Mouse (Mus musculus) kidney, embryonic 14.5 days (tissue): ENCODE results near the gene Micu1. TPM values are rescaled to one million over a fixed set of nuclear protein-coding genes. Genes with fewer than 3 reads are reported as not detected.

Experiments used
- ATAC-seq: fragments of 200-750 bp; cut with Nextera tagmentation; 2 replicates; pipeline ENCODE4 v1.8.0; 2017; ENCODE audit warnings: moderate number of reproducible peaks, mild to moderate bottlenecking, moderate TSS enrichment, moderate library complexity; ENCODE audit not compliant: low FRiP score, low TSS enrichment
- H3K27ac ChIP-seq: fragments of 300-500 bp; sonication (generic); 2 replicates; pipeline ENCODE4 v1.5.1; 2014; ENCODE audit warnings: low read depth, mild to moderate bottlenecking, low read length, moderate library complexity, mixed read lengths
- H3K27me3 ChIP-seq: fragments of 300-500 bp; sonication (generic); 2 replicates; pipeline ENCODE4 v1.6.1; 2014; ENCODE audit warnings: mild to moderate bottlenecking, low read length; ENCODE audit not compliant: control insufficient read depth, insufficient read depth
- H3K36me3 ChIP-seq: fragments of 300-500 bp; sonication (generic); 2 replicates; pipeline ENCODE4 v1.6.1; 2014; ENCODE audit warnings: low read length, mixed read lengths; ENCODE audit not compliant: control insufficient read depth, insufficient read depth
- H3K4me1 ChIP-seq: fragments of 300-500 bp; sonication (generic); 2 replicates; pipeline ENCODE4 v1.6.1; 2014; ENCODE audit warnings: low read length, mixed read lengths; ENCODE audit not compliant: control insufficient read depth, insufficient read depth
- H3K4me2 ChIP-seq: fragments of 300-500 bp; sonication (generic); replicated peaks from 2 replicates; pipeline ENCODE4 v1.6.1; 2014; ENCODE audit warnings: low read depth, mild to moderate bottlenecking, low read length
- H3K4me3 ChIP-seq: fragments of 300-500 bp; sonication (generic); 2 replicates; pipeline ENCODE4 v1.5.1; 2014; ENCODE audit warnings: mild to moderate bottlenecking, low read length
- H3K9ac ChIP-seq: fragments of 300-500 bp; sonication (generic); 2 replicates; pipeline ENCODE4 v1.6.1; 2014; ENCODE audit warnings: low read depth, mild to moderate bottlenecking, low read length, moderate library complexity
- H3K9me3 ChIP-seq: fragments of 300-500 bp; sonication (generic); 2 replicates; pipeline ENCODE4 v1.6.1; 2016; ENCODE audit warnings: low read length; ENCODE audit not compliant: control insufficient read depth
- WGBS: fragments of 180-500 bp; shearing (Covaris S2); extraction: QIAGEN DNeasy Blood & Tissue Kit; methylation state at CpG from one replicate; pipeline ENCODE4 v1.1.7; 2014; 5-methylcytosine and 5-hydroxymethylcytosine counted together
- polyA plus RNA-seq: library from polyadenylated mRNA; unstranded; fragments of >200 nt; fragmentation: Nextera tagmentation; extraction: Ambion mirVana; gene quantifications from 2 replicates; pipeline ENCODE4 v1.2.1, GENCODE M21; 2014

The Micu1 gene
- polyA plus RNA-seq, 1 experiment from 2014 or later, result 83.3 TPM

DNA sequence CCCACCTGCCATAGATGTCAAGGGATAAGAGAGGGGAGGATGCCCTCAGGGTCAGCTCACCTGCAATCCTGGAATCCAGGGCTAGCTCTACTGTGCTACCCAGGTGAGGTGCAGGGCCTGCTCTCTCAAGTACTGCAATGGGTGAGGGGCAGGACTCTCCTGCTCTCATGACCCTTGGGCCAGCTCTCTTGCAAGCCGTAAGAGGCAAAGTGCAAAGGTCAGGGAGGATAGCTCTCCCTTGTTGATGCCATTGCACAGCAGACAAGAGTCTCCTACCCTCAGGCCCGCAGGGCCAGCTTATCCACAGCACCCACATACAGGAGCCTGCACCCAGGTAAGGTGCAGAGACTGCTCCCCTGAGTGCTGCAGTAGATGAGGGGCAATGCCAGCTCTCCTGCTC is 15.2 kb upstream of the Micu1 start:
- no peak for ATAC-seq
- Histone ChIP-seq H3K4me1 (no peaks in the 10 kb centered on the region), H3K27ac (no peak overlapping the region), H3K36me3 (no peaks in the 10 kb centered on the region), H3K4me3 (no peak overlapping the region), H3K27me3 (no peaks in the 10 kb centered on the region), H3K9me3 (peaks cover under 1% of the 10 kb centered on the region; the same call in 1 of the 2 replicates), H3K9ac (no peak overlapping the region), H3K4me2 (no peak overlapping the region)
- WGBS, result 68% methylated on average over 2 of the region's 2 CpGs

- Histone ChIP-seq H3K9ac (no peak overlapping the region), H3K36me3 (no peaks in the 10 kb centered on the region), H3K4me2 (no peak overlapping the region), H3K4me3 (no peak overlapping the region), H3K27me3 (no peaks in the 10 kb centered on the region), H3K9me3 (no peaks in the 10 kb centered on the region), H3K4me1 (no peaks in the 10 kb centered on the region), H3K27ac (no peak overlapping the region)
- 58% methylated on average over 6 of the region's 6 CpGs for WGBS
- no peak for ATAC-seq
Observed at GRCm38 (mm10) chr10:59689836-59690235, 12.4 kb upstream of the Micu1 start.

DNA sequence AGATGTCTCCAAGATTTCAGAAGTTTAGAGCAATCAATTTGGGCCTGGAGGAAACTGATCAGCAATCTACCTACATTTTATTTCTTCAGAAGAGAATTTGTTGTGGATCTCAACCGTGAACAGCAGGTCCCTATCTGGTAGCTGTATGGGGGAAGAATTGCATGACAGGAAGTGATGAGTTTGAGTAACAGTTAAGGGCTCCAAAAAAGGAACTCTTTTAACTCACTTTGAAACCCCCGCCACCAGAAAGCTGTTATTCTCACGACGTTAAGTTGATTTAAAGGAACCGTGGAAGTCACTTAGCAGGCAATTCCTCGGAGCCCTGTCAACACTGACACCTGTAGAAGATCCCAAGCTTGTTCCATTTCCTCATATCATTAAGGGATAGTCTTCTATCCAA is 9.8 kb upstream of the Micu1 start:
- H3K4me3 ChIP-seq, result no peak overlapping the region
- H3K9me3 ChIP-seq, result no peaks in the 10 kb centered on the region
- no peak for ATAC-seq
- H3K27me3 ChIP-seq, result no peaks in the 10 kb centered on the region
- H3K4me1 ChIP-seq, result no peaks in the 10 kb centered on the region
- no peaks in the 10 kb centered on the region for H3K36me3 ChIP-seq
- H3K4me2 ChIP-seq, result no peak overlapping the region
- 56% methylated on average over 6 of the region's 6 CpGs for WGBS
- no peak overlapping the region for H3K9ac ChIP-seq
- H3K27ac ChIP-seq, result no peak overlapping the region

DNA sequence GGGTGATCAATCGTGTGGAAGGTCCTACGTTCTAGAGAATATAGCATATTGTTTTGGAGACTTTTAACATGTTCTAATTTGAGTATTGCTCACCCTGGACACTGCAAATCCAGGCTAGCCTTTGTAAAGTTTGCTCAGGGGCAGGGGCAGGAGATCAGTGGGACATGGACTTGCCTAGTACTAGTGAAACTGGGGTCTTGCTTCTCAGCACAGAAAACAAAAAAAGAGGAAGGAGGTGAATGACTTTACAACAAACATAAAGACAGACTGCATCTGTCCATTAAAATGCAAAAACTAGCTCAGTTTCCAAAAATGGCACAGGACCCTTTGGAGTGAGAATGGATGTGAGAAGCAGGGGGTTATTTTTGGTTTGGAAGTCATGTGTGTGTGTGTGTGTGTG is 8.2 kb upstream of the Micu1 start:
- WGBS, result 84% methylated on average over 2 of the region's 2 CpGs
- Histone ChIP-seq H3K36me3 (no peaks in the 10 kb centered on the region), H3K9me3 (no peaks in the 10 kb centered on the region), H3K27me3 (no peaks in the 10 kb centered on the region), H3K4me2 (no peak overlapping the region), H3K4me3 (no peak overlapping the region), H3K9ac (no peak overlapping the region), H3K4me1 (no peaks in the 10 kb centered on the region), H3K27ac (no peak overlapping the region)
- no peak for ATAC-seq

DNA sequence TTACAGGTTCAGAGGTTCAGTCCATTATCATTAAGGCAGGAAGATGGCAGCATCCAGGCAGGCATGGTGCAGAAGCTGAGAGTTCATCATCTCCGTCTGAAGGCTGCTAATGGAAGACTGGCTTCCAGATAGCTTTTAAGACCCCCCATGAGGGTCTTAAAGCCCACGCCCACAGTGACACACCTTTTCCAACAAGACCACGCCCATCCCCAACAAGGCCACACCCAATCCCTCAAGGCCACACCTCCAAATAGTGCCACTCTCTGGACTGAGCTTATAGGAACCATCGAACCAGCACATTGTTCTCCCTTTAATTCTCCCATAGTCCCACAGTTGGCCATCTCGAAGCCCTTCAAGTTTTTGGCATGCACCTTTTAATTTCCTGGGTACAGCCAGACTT is 2.8 kb upstream of the Micu1 start:
- Histone ChIP-seq H3K9me3 (no peaks in the 10 kb centered on the region), H3K4me3 (no peak overlapping the region), H3K27ac (no peak overlapping the region), H3K4me2 (no peak overlapping the region), H3K27me3 (no peaks in the 10 kb centered on the region), H3K36me3 (no peaks in the 10 kb centered on the region), H3K4me1 (peaks cover 10% of the 10 kb centered on the region), H3K9ac (no peak overlapping the region)
- no peak for ATAC-seq
- WGBS, result 87% methylated on average over 5 of the region's 5 CpGs

DNA sequence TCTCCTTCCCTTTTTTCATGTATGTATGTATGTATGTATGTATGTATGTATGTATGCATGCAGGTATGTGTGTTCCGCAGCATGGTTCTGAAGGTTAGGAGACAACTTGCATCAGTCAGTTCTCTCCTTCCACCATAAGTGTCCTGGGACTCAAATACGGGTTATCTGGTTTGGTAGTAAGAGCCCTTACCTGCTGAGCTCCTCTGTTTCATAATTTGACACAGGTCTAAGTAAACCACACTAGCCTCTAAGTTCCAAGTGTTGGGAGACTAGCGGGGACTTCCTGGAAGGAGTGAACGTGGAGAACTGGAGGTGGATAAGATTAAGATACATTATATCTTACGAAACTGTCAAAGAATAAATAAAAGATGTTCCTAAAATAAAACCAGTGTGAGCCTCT is 472 bp upstream of the Micu1 start:
- Histone ChIP-seq H3K9ac (no peak overlapping the region), H3K36me3 (no peaks in the 10 kb centered on the region), H3K9me3 (no peaks in the 10 kb centered on the region), H3K27me3 (no peaks in the 10 kb centered on the region), H3K4me1 (peaks cover 10% of the 10 kb centered on the region), H3K4me2 (peak overlapping the region; percentile 76), H3K27ac (no peak overlapping the region; the same call in 1 of the 2 replicates), H3K4me3 (peak overlapping the region; percentile 78)
- 41% methylated on average over 5 of the region's 5 CpGs for WGBS
- ATAC-seq, result no peak; the same call in none of the 2 replicates

DNA sequence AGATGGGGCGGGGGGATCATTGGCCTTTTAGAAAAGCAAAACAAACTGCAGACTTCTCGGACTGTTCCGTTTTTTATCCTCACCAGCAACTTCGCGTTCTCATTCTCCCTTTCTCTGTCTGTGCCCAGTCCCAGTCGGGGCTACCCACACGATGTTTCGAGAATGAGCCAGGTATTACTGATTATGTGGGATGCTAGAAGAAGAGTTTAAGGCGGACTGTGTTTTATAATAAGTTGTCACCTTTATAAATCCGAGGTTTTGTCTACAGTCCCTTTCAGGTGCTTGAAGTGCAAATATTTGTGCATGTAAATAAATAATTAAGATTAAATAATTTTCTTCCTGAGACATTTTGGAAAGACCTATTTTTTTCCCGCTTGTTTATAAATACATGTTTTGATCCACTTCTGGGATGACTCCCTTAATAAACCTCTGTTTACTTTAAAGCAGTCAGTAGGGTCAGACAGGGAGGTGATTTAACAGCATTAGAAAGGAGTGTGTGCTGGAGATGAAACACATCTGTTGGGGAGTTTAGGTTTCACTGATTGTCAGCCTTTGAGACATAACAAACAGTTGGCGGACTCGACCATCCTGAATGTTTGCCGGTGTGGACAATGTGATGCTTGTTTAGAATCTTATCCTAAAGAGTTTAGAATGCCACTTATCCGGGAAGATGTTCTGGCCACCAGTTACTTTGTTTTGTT is 933 bp downstream of the Micu1 start:
- Histone ChIP-seq H3K4me1 (peaks cover 10% of the 10 kb centered on the region), H3K9me3 (no peaks in the 10 kb centered on the region), H3K4me2 (peak overlapping the region; percentile 76), H3K9ac (peak overlapping the region; percentile 67), H3K36me3 (no peaks in the 10 kb centered on the region), H3K27me3 (no peaks in the 10 kb centered on the region), H3K4me3 (peak overlapping the region; percentile 78), H3K27ac (peak overlapping the region; percentile 76)
- ATAC-seq, result no peak
- 5% methylated on average over 15 of the region's 15 CpGs for WGBS

DNA sequence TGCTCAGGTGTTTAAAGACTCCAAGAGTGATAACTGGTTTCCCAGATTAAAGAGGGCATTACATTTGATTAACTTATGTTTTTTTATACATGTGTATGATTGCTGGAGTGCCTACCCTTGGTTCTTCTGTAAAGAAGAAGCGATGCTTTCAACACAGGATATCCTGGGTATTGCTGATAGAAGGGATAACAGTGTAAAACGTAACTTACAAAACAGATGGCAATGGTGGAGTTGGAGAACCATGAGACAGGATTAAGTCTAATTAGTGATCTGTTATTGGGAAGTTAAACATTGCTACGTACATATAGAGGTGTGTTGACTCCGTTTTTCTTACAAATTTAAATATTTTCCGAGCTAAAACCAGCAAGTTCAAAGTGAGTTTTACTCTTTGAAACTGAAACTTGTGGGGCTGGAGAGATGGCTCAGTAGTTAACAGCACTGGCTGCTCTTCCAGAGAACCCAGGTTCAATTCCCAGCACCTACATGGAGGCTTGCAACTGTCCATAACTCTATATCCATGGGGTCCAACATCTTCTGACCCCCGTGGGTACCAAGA is 4.8 kb downstream of the Micu1 start:
- Histone ChIP-seq H3K27me3 (no peaks in the 10 kb centered on the region), H3K27ac (no peak overlapping the region), H3K9me3 (no peaks in the 10 kb centered on the region), H3K36me3 (peaks cover 4% of the 10 kb centered on the region; the same call in 1 of the 2 replicates), H3K9ac (no peak overlapping the region), H3K4me1 (peaks cover 10% of the 10 kb centered on the region), H3K4me2 (no peak overlapping the region), H3K4me3 (no peak overlapping the region)
- 92% methylated on average over 6 of the region's 6 CpGs for WGBS
- no peak for ATAC-seq

GRCm38 (mm10) chr10:59707595-59707994 is 5.3 kb downstream of the Micu1 start:
- Histone ChIP-seq H3K4me2 (no peak overlapping the region), H3K27me3 (no peaks in the 10 kb centered on the region), H3K4me1 (peaks cover 10% of the 10 kb centered on the region), H3K27ac (no peak overlapping the region), H3K9me3 (no peaks in the 10 kb centered on the region), H3K9ac (no peak overlapping the region), H3K4me3 (no peak overlapping the region), H3K36me3 (peaks cover 4% of the 10 kb centered on the region; the same call in 1 of the 2 replicates)
- no peak for ATAC-seq
- 94% methylated on average over 2 of the region's 2 CpGs for WGBS
